9 mouse cellular contexts compared by ENCODE assay signal in the genomic region with DNA sequence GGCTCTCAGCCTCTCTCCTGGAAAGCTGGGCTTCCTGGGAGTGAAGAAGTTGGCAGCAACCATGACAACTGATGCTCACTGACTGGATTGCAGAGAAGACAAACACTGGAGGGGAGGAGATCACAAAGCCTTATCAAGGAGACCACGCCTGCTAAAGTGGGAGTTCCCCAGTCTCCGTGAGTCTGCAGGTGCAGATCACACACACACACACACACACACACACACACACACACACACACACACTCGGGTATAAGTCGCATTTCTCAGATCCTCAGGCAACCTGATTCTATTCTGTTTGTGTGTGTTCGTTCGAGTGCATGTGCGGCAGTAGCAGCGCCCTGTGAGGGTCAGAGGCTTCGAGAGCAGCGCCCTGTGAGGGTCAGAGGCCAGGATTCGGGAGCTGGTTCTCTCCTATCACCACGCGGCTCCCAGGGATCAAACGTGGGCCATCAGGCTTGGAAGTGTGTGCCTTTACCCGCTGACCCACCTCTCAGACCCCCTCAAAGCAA. TPM values are rescaled to one million over a fixed set of nuclear protein-coding genes. Genes with fewer than 3 reads are reported as not detected.
DNase-seq lines count a peak whose midpoint lies in the region; ATAC-seq and TF ChIP-seq lines count a peak whose summit lies in the region.
"Had no signal": no experiment of that assay in that cellular context is flagged by ENCODE, and none has a peak within 500 bp of the region (broad histone marks: within the 10 kb centered on the region; RNA-seq: fewer than 3 reads in every experiment).

No protein-coding gene starts in this region.

- TF ChIP-seq POLR2A in cerebellum, adult 2 months (IDR thresholded peaks at IDR 0.05; ENCODE audit: borderline replicate concordance, insufficient read depth, low read length): no peak

- WGBS in forebrain, postnatal 0 days: 37% methylated on average over 15 of the region's 15 CpGs
- 29% methylated on average over 15 of the region's 15 CpGs for WGBS in forebrain, embryonic 13.5 days
- 29% methylated on average over 15 of the region's 15 CpGs for WGBS in intestine, embryonic 14.5 days
- 16% methylated on average over 15 of the region's 15 CpGs for WGBS in midbrain, embryonic 12.5 days
- WGBS in cerebellum, adult 2 months: 48% methylated on average over 15 of the region's 15 CpGs

- no peak for TF ChIP-seq CTCF in forebrain, postnatal 0 days (IDR thresholded peaks at IDR 0.05; ENCODE audit: low read depth)
- TF ChIP-seq CTCF in cerebellum, adult 2 months (IDR thresholded peaks at IDR 0.05; ENCODE audit: borderline replicate concordance, insufficient read depth, low read depth, low read length): no peak

- no peaks in the 10 kb centered on the region for H3K9me3 ChIP-seq in forebrain, postnatal 0 days (ENCODE audit: low read length)
- no peaks in the 10 kb centered on the region for H3K9me3 ChIP-seq in forebrain, embryonic 13.5 days (replicated peaks)
- no peaks in the 10 kb centered on the region for H3K9me3 ChIP-seq in intestine, embryonic 14.5 days (ENCODE audit: control insufficient read depth, low read length)
- H3K9me3 ChIP-seq in midbrain, embryonic 12.5 days: no peaks in the 10 kb centered on the region

- H3K27me3 ChIP-seq in forebrain, postnatal 0 days (ENCODE audit: insufficient read depth, low read length): no peaks in the 10 kb centered on the region
- no peaks in the 10 kb centered on the region for H3K27me3 ChIP-seq in forebrain, embryonic 13.5 days
- no peaks in the 10 kb centered on the region for H3K27me3 ChIP-seq in intestine, embryonic 14.5 days (replicated peaks; ENCODE audit: control insufficient read depth, insufficient read depth, low read length)
- no peaks in the 10 kb centered on the region for H3K27me3 ChIP-seq in midbrain, embryonic 12.5 days
- H3K27me3 ChIP-seq in cerebellum, adult 2 months (ENCODE audit: control insufficient read depth, insufficient read depth, low read length): no peaks in the 10 kb centered on the region

- H3K36me3 ChIP-seq in forebrain, postnatal 0 days (ENCODE audit: insufficient read depth): no peaks in the 10 kb centered on the region
- H3K36me3 ChIP-seq in forebrain, embryonic 13.5 days (ENCODE audit: poor library complexity, severe bottlenecking): no peaks in the 10 kb centered on the region
- no peaks in the 10 kb centered on the region for H3K36me3 ChIP-seq in intestine, embryonic 14.5 days (ENCODE audit: control insufficient read depth, insufficient read depth, low read length)
- H3K36me3 ChIP-seq in midbrain, embryonic 12.5 days: no peaks in the 10 kb centered on the region

- no peak for ATAC-seq in forebrain, postnatal 0 days
- no peak for ATAC-seq in forebrain, embryonic 13.5 days
- peak; percentile 58; the same call in 1 of the 2 replicates for ATAC-seq in intestine, embryonic 14.5 days (replicated peaks; ENCODE audit: low FRiP score, low TSS enrichment, low read depth)
- ATAC-seq in midbrain, embryonic 12.5 days (ENCODE audit: low FRiP score, low read depth): no peak

- no peak overlapping the region for H3K9ac ChIP-seq in forebrain, postnatal 0 days
- H3K9ac ChIP-seq in forebrain, embryonic 13.5 days: no peak overlapping the region
- no peak overlapping the region for H3K9ac ChIP-seq in intestine, embryonic 14.5 days (ENCODE audit: low read length)
- no peak overlapping the region for H3K9ac ChIP-seq in midbrain, embryonic 12.5 days (replicated peaks)

- no peak overlapping the region for H3K4me3 ChIP-seq in forebrain, postnatal 0 days (ENCODE audit: low read depth, low read length)
- no peak overlapping the region for H3K4me3 ChIP-seq in forebrain, embryonic 13.5 days
- H3K4me3 ChIP-seq in intestine, embryonic 14.5 days (ENCODE audit: low read depth, low read length): no peak overlapping the region
- no peak overlapping the region for H3K4me3 ChIP-seq in midbrain, embryonic 12.5 days
- H3K4me3 ChIP-seq in cerebellum, adult 2 months (replicated peaks; ENCODE audit: insufficient read depth, low read depth, low read length): no peak overlapping the region

- no peaks in the 10 kb centered on the region for H3K4me1 ChIP-seq in forebrain, postnatal 0 days (ENCODE audit: insufficient read depth)
- peaks cover 7% of the 10 kb centered on the region; the same call in 1 of the 2 replicates for H3K4me1 ChIP-seq in forebrain, embryonic 13.5 days
- no peaks in the 10 kb centered on the region for H3K4me1 ChIP-seq in intestine, embryonic 14.5 days (replicated peaks; ENCODE audit: control insufficient read depth, insufficient read depth, low read length)
- peaks cover 9% of the 10 kb centered on the region for H3K4me1 ChIP-seq in midbrain, embryonic 12.5 days
- no peaks in the 10 kb centered on the region for H3K4me1 ChIP-seq in cerebellum, adult 2 months (ENCODE audit: control insufficient read depth, insufficient read depth, low read length)

- H3K27ac ChIP-seq in forebrain, postnatal 0 days (ENCODE audit: low read depth, low read length): no peak overlapping the region
- H3K27ac ChIP-seq in forebrain, embryonic 13.5 days: no peak overlapping the region
- H3K27ac ChIP-seq in intestine, embryonic 14.5 days (ENCODE audit: low read depth): no peak overlapping the region
- no peak overlapping the region for H3K27ac ChIP-seq in midbrain, embryonic 12.5 days (replicated peaks)
- no peak overlapping the region for H3K27ac ChIP-seq in cerebellum, adult 2 months (ENCODE audit: insufficient read depth, low read length)

- peak; percentile 22 for DNase-seq in forebrain, postnatal 0 days
- DNase-seq in B cell, adult 2 months: peak; percentile 21 to 26
- DNase-seq in intestine, embryonic 14.5 days (ENCODE audit: low spot score): no peak
- no peak for DNase-seq in cerebellum, adult 2 months
- no peak for DNase-seq in adrenal gland, postnatal 14 days
- DNase-seq in thymus, postnatal 36 days: no peak
- DNase-seq: adrenal gland, postnatal 36 days had no signal

- no peak overlapping the region; the same call in 1 of the 2 replicates for H3K4me2 ChIP-seq in forebrain, postnatal 0 days (ENCODE audit: low read depth)
- H3K4me2 ChIP-seq in forebrain, embryonic 13.5 days: no peak overlapping the region
- H3K4me2 ChIP-seq in intestine, embryonic 14.5 days (ENCODE audit: low read length): no peak overlapping the region
- H3K4me2 ChIP-seq in midbrain, embryonic 12.5 days (replicated peaks): peak overlapping the region; percentile 21; the same call in 1 of the 2 replicates

RNA-seq across cellular contexts. Expression of gene Ppp1cb, which starts 36.5 kb away (rescaled TPM):
- 166 and 195 TPM in 2 replicates for total RNA-seq in forebrain, postnatal 0 days (2014; rRNA removed)
- 205 and 209 TPM in 2 replicates for polyA plus RNA-seq in forebrain, postnatal 0 days (2015; fragmentation: Nextera tagmentation; extraction: Ambion mirVana)
- polyA plus RNA-seq in forebrain, embryonic 13.5 days (2015; fragmentation: Nextera tagmentation; extraction: Ambion mirVana): 213 and 246 TPM in 2 replicates
- polyA plus RNA-seq in intestine, embryonic 14.5 days (2014; fragmentation: Nextera tagmentation; extraction: Ambion mirVana): 239 and 264 TPM in 2 replicates
- 209 and 222 TPM in 2 replicates for polyA plus RNA-seq in midbrain, embryonic 12.5 days (2016; fragmentation: Nextera tagmentation; extraction: Ambion mirVana)
- polyA plus RNA-seq in cerebellum, adult 2 months (2012; rRNA removed): 226 and 236 TPM in 2 replicates
- total RNA-seq in adrenal gland, postnatal 14 days (2021): 358 and 364 TPM in 2 replicates

Comparison
In these comparisons a context has a peak if more than half of its experiments do, and no peak if none do; other contexts are left out.
1. DNase-seq: peak in forebrain, postnatal 0 days (single experiment) and B cell, adult 2 months (2 of 2); none in intestine, embryonic 14.5 days (single experiment), cerebellum, adult 2 months (0 of 2), adrenal gland, postnatal 14 days (single experiment) and thymus, postnatal 36 days (0 of 2).